Mouse (Mus musculus): ENCODE results near the gene Prtg.

Prtg gene

GRCm38 (mm10) chr9:72911381-72911780, 104.7 kb downstream of the Prtg start:
- DNase-seq (ENCODE audit: extremely low spot score), result no peak

DNA sequence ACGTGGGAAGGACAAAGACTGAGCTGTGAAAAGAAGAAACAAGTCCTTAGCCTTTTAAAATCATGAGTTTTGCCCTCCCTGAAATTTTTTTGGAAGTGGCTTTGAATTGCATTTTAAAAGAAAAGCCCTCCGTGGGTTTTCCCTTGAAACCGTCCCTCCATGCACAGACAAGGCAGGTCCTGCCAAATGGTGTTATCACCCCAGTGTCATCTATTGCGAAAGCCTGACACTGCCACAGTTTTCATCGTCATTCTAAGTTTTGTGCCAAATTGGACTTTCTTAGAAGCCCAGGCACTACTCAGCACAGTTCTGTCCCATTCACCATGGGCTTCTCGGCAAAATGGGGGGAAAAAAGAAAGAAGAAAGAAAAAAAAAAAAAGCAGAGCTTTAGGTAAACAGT, 106.9 kb downstream of the Prtg start:
- DNase-seq (ENCODE audit: extremely low spot score), result no peak

- no peak for DNase-seq (ENCODE audit: extremely low spot score)
Measured at GRCm38 (mm10) chr9:72915728-72916127, 109.1 kb downstream of the Prtg start.

DNA sequence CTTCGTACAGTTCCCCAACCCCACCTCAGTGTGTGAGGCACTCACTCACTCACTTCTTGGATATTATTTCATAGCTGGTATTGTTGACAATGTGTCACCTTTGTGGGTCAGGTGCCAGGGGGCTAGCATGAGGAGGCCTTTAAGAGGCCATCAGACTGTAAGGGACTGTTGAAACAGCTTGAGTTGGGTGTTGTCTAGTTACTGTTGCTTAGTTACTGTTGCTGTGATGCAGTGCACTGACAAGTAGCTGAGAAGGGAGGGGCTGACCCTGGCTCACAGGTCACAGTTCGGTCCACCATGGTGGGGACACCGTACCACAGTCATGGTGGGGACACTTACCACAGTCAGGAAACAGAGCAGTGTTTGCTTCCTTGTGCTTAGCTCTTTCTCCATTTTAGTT, 116.4 kb downstream of the Prtg start:
- DNase-seq (ENCODE audit: extremely low spot score), result no peak

GRCm38 (mm10) chr9:72925021-72925934, 118.6 kb downstream of the Prtg start, which contains the start of gene Pygo1:
Gene Pygo1, plus strand, starts transcription at chr9:72925645.
- peak; percentile 79 for DNase-seq (ENCODE audit: extremely low spot score)

- DNase-seq (ENCODE audit: extremely low spot score), result no peak
Measured at GRCm38 (mm10) chr9:72925935-72926258, 119.2 kb downstream of the Prtg start.

DNA sequence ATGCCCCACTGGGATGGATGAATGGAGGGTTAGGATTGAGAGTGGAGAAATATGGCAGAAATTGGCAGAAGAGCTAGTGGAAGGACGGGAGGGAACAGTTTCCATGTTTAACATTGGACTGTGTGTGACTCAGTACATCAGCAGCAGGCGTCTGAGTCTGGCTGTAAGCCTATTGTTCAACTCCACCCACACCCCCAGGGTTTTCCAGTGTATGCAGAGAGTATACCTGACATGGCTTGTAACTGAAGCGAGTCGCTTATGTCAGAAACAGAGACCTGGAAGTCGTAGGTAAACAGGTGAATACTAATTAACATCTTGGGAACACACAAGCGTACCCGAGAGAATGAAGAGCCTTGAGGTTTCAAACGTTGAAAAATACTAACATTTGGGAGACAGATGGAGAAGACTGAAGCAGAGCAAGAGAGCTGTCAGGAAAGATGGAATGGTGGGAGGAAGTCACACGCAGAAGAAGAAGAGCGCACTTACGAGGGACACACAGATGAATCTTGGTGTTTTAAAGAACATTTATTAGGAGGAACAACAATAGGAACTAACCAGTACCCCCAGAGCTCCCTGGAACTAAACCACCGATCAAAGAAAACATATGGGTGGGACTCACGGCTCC, 124.6 kb downstream of the Prtg start:
- no peak for DNase-seq (ENCODE audit: extremely low spot score)

GRCm38 (mm10) chr9:72935309-72935708, 128.6 kb downstream of the Prtg start:
- DNase-seq (ENCODE audit: extremely low spot score), result no peak

- no peak for DNase-seq (ENCODE audit: extremely low spot score)
Measured at GRCm38 (mm10) chr9:72936301-72936700, 129.6 kb downstream of the Prtg start.

- DNase-seq (ENCODE audit: extremely low spot score), result no peak
Measured at GRCm38 (mm10) chr9:72943424-72943823, 136.8 kb downstream of the Prtg start.

- DNase-seq (ENCODE audit: extremely low spot score), result no peak
Measured at GRCm38 (mm10) chr9:72944286-72944685, 137.6 kb downstream of the Prtg start.

GRCm38 (mm10) chr9:72947010-72947409, 140.3 kb downstream of the Prtg start:
- DNase-seq (ENCODE audit: extremely low spot score), result no peak

GRCm38 (mm10) chr9:72949572-72949971, 142.9 kb downstream of the Prtg start:
- no peak for DNase-seq (ENCODE audit: extremely low spot score)

GRCm38 (mm10) chr9:72954746-72955145, 148.1 kb downstream of the Prtg start:
- DNase-seq (ENCODE audit: extremely low spot score), result peak; percentile 26

DNA sequence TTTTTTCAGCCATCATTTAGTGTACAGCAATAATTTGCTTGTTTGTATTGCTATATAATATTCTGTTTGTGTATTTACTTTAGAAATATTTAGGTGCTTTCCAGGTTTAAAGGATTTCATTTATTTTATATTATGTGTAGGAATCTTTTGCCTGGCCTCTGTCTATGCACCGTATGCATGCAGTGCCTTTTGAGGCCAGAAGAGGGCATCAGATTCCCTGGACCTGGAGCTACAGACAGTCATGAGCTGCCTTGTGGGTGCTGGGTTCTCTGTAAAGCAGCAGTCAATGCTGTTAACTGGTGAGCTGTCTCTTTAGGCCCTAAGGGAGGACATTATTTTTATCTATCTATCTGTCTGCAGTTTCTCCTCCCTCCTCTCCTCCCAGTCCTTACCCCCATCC, 148.9 kb downstream of the Prtg start:
- peak; percentile 58 for DNase-seq (ENCODE audit: extremely low spot score)

DNA sequence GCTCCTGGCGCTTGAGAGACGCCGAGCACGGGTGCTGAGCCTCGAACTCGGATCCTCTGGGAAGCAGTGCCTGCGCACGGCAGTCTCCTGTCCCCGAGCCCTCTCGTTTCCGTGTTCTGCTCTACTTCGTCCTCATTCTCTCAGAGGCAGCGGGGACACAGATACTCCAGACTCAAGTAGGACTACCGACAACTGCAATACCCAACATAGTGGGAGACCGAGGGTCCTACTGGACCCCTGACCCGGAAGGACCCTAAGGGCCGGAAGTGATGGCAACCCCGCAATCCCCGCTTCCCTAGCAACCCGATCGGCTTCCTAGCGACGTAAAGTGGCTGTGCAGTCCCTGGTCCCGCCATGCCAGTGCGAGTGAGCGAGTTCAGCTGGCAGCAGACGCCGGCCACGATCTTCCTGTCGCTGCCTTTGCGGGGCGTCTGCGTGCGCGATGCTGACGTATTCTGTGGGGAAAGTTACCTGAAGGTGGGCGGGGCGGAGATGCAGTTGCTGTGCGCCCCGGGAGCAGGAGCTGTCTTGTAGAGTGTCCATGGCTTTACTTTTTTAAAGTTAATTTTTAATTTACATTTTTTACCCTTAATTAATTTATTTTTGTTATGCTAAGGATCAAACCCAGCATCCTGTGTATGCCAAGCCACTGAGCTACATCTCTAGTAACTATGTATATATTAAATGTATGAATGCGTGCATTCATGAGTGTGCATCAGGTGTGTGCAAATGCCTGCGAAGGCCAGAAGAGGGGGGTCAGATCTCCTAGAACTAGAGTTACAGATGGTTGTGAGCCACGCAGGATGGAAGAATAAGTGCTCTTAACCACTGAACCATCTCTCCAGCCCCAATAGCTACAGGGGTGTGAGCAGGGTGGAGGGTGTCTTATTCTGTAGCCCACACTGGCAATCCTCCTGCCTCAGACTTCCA, 152.1 kb downstream of the Prtg start, which contains the start of the genes Dyx1c1 and Gm44503:
Gene Dyx1c1, plus strand, starts transcription at position 265 of the 930 bp plus-strand sequence.
Gene Gm44503, plus strand, starts transcription at position 332 of the 930 bp plus-strand sequence.
- DNase-seq (ENCODE audit: extremely low spot score), result peak; percentile 88

- DNase-seq (ENCODE audit: extremely low spot score), result no peak
Measured at GRCm38 (mm10) chr9:72961346-72961745, 154.7 kb downstream of the Prtg start.

GRCm38 (mm10) chr9:72961959-72962358, 155.3 kb downstream of the Prtg start:
- no peak for DNase-seq (ENCODE audit: extremely low spot score)
